Mouse (Mus musculus) MEL (cell line): ENCODE data around the gene Ikzf3. TPM values are rescaled to one million over a fixed set of nuclear protein-coding genes. Genes with fewer than 3 reads are reported as not detected.
A peak's percentile ranks its signal among the peaks of the same experiment; 100 is the strongest.

Experiments
- DNase-seq: peaks from one replicate; pipeline ENCODE4 v3.0.0; 2011; ENCODE audit warnings: low read depth, low spot score
- H3K27ac ChIP-seq: 2 replicates; pipeline ENCODE4 v1.5.1; 2012; ENCODE audit warnings: low read depth, mild to moderate bottlenecking, control low read depth, low read length, moderate library complexity; ENCODE audit not compliant: control insufficient read depth
- H3K27me3 ChIP-seq, 2 experiments: fragments of 150-350 bp in 1 of 2; sonication (generic) in 1 of 2; 2 replicates each; pipeline ENCODE4 v1.6.1; 2012; ENCODE audit warnings: low read length in 2 of 2, mild to moderate bottlenecking in 2 of 2, improper control_type of control experiment in 1 of 2, moderate library complexity in 1 of 2; ENCODE audit not compliant: insufficient read depth in 2 of 2, control insufficient read depth in 1 of 2
- H3K36me3 ChIP-seq, 2 experiments: 2 replicates each; pipeline ENCODE4 v1.6.1; 2012 to 2014; ENCODE audit warnings: low read length in 2 of 2, improper control_type of control experiment in 1 of 2, inconsistent platforms in 1 of 2, mild to moderate bottlenecking in 1 of 2; ENCODE audit not compliant: insufficient read depth in 2 of 2, control insufficient read depth in 1 of 2
- H3K4me1 ChIP-seq, 2 experiments: fragments of 150-350 bp in 1 of 2; sonication (generic) in 1 of 2; 2 replicates each; pipeline ENCODE4 v1.6.1; 2012; ENCODE audit warnings: low read length in 2 of 2, improper control_type of control experiment in 1 of 2, mild to moderate bottlenecking in 1 of 2; ENCODE audit not compliant: insufficient read depth in 2 of 2, control insufficient read depth in 1 of 2
- H3K4me3 ChIP-seq, 2 experiments: fragments of 150-350 bp in 1 of 2; sonication (generic) in 1 of 2; 2 replicates each; pipeline ENCODE4 v1.5.1; 2012; ENCODE audit warnings: low read depth in 2 of 2, low read length in 2 of 2, mild to moderate bottlenecking in 2 of 2, moderate library complexity in 2 of 2, control low read depth in 1 of 2, improper control_type of control experiment in 1 of 2; ENCODE audit not compliant: control insufficient read depth in 1 of 2, insufficient read depth in 1 of 2
- H3K79me2 ChIP-seq: 2 replicates; pipeline ENCODE4 v1.6.1; 2012; ENCODE audit warnings: mild to moderate bottlenecking, low read length, moderate library complexity; ENCODE audit not compliant: control insufficient read depth, poor library complexity, insufficient read depth
- H3K9ac ChIP-seq: 2 replicates; pipeline ENCODE4 v1.6.1; 2012; ENCODE audit warnings: low read depth, mild to moderate bottlenecking, control low read depth, low read length, moderate library complexity; ENCODE audit not compliant: control insufficient read depth, poor library complexity, severe bottlenecking
- H3K9me3 ChIP-seq: fragments of 150-350 bp; sonication (generic); replicated peaks from 2 replicates; pipeline ENCODE4 v1.6.1; 2012; ENCODE audit warnings: mild to moderate bottlenecking, low read length, improper control_type of control experiment, moderate library complexity; ENCODE audit not compliant: insufficient read depth
- BHLHE40 ChIP-seq: IDR thresholded peaks from 2 replicates; pipeline ENCODE4 v1.6.1; 2012; ENCODE audit warnings: low read depth, mild to moderate bottlenecking, inconsistent platforms, low read length, improper control_type of control experiment, borderline replicate concordance
- CHD1 ChIP-seq: IDR thresholded peaks from 2 replicates; pipeline ENCODE4 v1.6.1; 2012; ENCODE audit warnings: low read depth, mild to moderate bottlenecking, inconsistent platforms, low read length, improper control_type of control experiment
- CTCF ChIP-seq, 3 experiments: IDR thresholded peaks in 2 of 3; conservative IDR thresholded peaks in 1 of 3; 2 replicates each; pipeline ENCODE4 v1.5.1; 2011 to 2012; ENCODE audit warnings: low read length in 3 of 3, low read depth in 2 of 3, mild to moderate bottlenecking in 2 of 3, improper control_type of control experiment in 1 of 3, inconsistent platforms in 1 of 3, mixed read lengths in 1 of 3, moderate library complexity in 1 of 3; ENCODE audit not compliant: control insufficient read depth in 1 of 3, insufficient read depth in 1 of 3, poor library complexity in 1 of 3, severe bottlenecking in 1 of 3
- E2F4 ChIP-seq: IDR thresholded peaks from 2 replicates; pipeline ENCODE4 v1.6.1; 2011; ENCODE audit warnings: low read depth, low read length, improper control_type of control experiment, borderline replicate concordance
- ELF1 ChIP-seq: IDR thresholded peaks from 2 replicates; pipeline ENCODE4 v1.6.1; 2014; ENCODE audit warnings: low read depth, mild to moderate bottlenecking, inconsistent platforms, low read length, improper control_type of control experiment, moderate library complexity
- ETS1 ChIP-seq: IDR thresholded peaks from 2 replicates; pipeline ENCODE4 v1.6.1; 2012; ENCODE audit warnings: low read depth, mild to moderate bottlenecking, inconsistent platforms, low read length, improper control_type of control experiment, moderate library complexity
- GABPA ChIP-seq: IDR thresholded peaks from 2 replicates; pipeline ENCODE4 v1.6.1; 2012; ENCODE audit warnings: low read depth, mild to moderate bottlenecking, inconsistent platforms, low read length, improper control_type of control experiment, moderate library complexity
- GATA1 ChIP-seq: IDR thresholded peaks from 2 replicates; pipeline ENCODE4 v1.6.1; 2011; ENCODE audit warnings: low read depth, low read length, improper control_type of control experiment
- JUND ChIP-seq: IDR thresholded peaks from 2 replicates; pipeline ENCODE4 v1.6.1; 2011; ENCODE audit warnings: low read depth, mild to moderate bottlenecking, improper control_type of control experiment, low read length
- KAT2A ChIP-seq: conservative IDR thresholded peaks from 2 replicates; pipeline ENCODE4 v1.6.1; 2012; ENCODE audit warnings: low read depth, low read length, improper control_type of control experiment, inconsistent platforms
- MAFK ChIP-seq: IDR thresholded peaks from 2 replicates; pipeline ENCODE4 v1.6.1; 2011; ENCODE audit warnings: low read depth, mild to moderate bottlenecking, low read length, improper control_type of control experiment, borderline replicate concordance
- MAZ ChIP-seq: IDR thresholded peaks from 2 replicates; pipeline ENCODE4 v1.6.1; 2012; ENCODE audit warnings: low read depth, mild to moderate bottlenecking, inconsistent platforms, low read length, improper control_type of control experiment
- MEF2A ChIP-seq: IDR thresholded peaks from 2 replicates; pipeline ENCODE4 v1.6.1; 2014; ENCODE audit warnings: low read depth, mild to moderate bottlenecking, inconsistent platforms, low read length, improper control_type of control experiment; ENCODE audit not compliant: poor library complexity, insufficient replicate concordance, severe bottlenecking; ENCODE audit errors: extremely low read depth
- MXI1 ChIP-seq: IDR thresholded peaks from 2 replicates; pipeline ENCODE4 v1.6.1; 2011; ENCODE audit warnings: mild to moderate bottlenecking, low read depth, low read length, improper control_type of control experiment
- MYB ChIP-seq: IDR thresholded peaks from 2 replicates; pipeline ENCODE4 v1.6.1; 2011; ENCODE audit warnings: mild to moderate bottlenecking, low read depth, low read length, improper control_type of control experiment
- MYC ChIP-seq: IDR thresholded peaks from 2 replicates; pipeline ENCODE4 v1.6.1; 2011; ENCODE audit warnings: low read depth, mild to moderate bottlenecking, low read length, improper control_type of control experiment, moderate library complexity
- NELFE ChIP-seq: IDR thresholded peaks from 2 replicates; pipeline ENCODE4 v1.6.1; 2011; ENCODE audit warnings: low read depth, low read length, improper control_type of control experiment
- POLR2A ChIP-seq, 2 experiments: IDR thresholded peaks; 2 replicates each; pipeline ENCODE4 v1.6.1; 2011 to 2012; ENCODE audit warnings: low read length in 2 of 2, mild to moderate bottlenecking in 2 of 2, control low read depth in 1 of 2, improper control_type of control experiment in 1 of 2, low read depth in 1 of 2, moderate library complexity in 1 of 2; ENCODE audit not compliant: control insufficient read depth in 1 of 2, insufficient read depth in 1 of 2, poor library complexity in 1 of 2
- POLR2AphosphoS2 ChIP-seq: IDR thresholded peaks from 2 replicates; pipeline ENCODE4 v1.6.1; 2011; ENCODE audit warnings: low read length, improper control_type of control experiment
- POLR2AphosphoS5 ChIP-seq: IDR thresholded peaks from 2 replicates; pipeline ENCODE4 v1.6.1; 2012; ENCODE audit warnings: low read depth, borderline replicate concordance, mild to moderate bottlenecking, inconsistent platforms, low read length, moderate library complexity, mixed read lengths
- RAD21 ChIP-seq: IDR thresholded peaks from 2 replicates; pipeline ENCODE4 v1.6.1; 2011; ENCODE audit warnings: mild to moderate bottlenecking, low read depth, low read length, improper control_type of control experiment
- RCOR1 ChIP-seq: IDR thresholded peaks from 2 replicates; pipeline ENCODE4 v1.6.1; 2012; ENCODE audit warnings: low read depth, mild to moderate bottlenecking, inconsistent platforms, low read length, improper control_type of control experiment
- SIN3A ChIP-seq: IDR thresholded peaks from 2 replicates; pipeline ENCODE4 v1.6.1; 2012; ENCODE audit warnings: low read length, improper control_type of control experiment, inconsistent platforms
- SMC3 ChIP-seq: IDR thresholded peaks from 2 replicates; pipeline ENCODE4 v1.6.1; 2011; ENCODE audit warnings: low read depth, low read length, improper control_type of control experiment
- TAL1 ChIP-seq: IDR thresholded peaks from 2 replicates; pipeline ENCODE4 v1.6.1; 2012; ENCODE audit warnings: mild to moderate bottlenecking, inconsistent platforms, low read length, moderate library complexity, mixed read lengths
- TBP ChIP-seq: IDR thresholded peaks from 2 replicates; pipeline ENCODE4 v1.8.0; 2011; ENCODE audit warnings: low read depth, low read length, improper control_type of control experiment
- TCF12 ChIP-seq: IDR thresholded peaks from 2 replicates; pipeline ENCODE4 v1.6.1; 2014; ENCODE audit warnings: low read depth, mild to moderate bottlenecking, inconsistent platforms, low read length, improper control_type of control experiment, moderate library complexity
- UBTF ChIP-seq: IDR thresholded peaks from 2 replicates; pipeline ENCODE4 v1.6.1; 2012; ENCODE audit warnings: low read depth, mild to moderate bottlenecking, inconsistent platforms, low read length, improper control_type of control experiment, moderate library complexity, borderline replicate concordance; ENCODE audit not compliant: insufficient read depth
- USF1 ChIP-seq: IDR thresholded peaks from 2 replicates; pipeline ENCODE4 v1.6.1; 2014; ENCODE audit warnings: low read depth, mild to moderate bottlenecking, inconsistent platforms, low read length, improper control_type of control experiment, moderate library complexity
- USF2 ChIP-seq, 2 experiments: IDR thresholded peaks; 2 replicates each; pipeline ENCODE4 v1.6.1; 2011 to 2012; ENCODE audit warnings: improper control_type of control experiment in 2 of 2, low read length in 2 of 2, borderline replicate concordance in 1 of 2, inconsistent platforms in 1 of 2, low read depth in 1 of 2, mild to moderate bottlenecking in 1 of 2; ENCODE audit not compliant: insufficient read depth in 1 of 2
- ZC3H11A ChIP-seq: IDR thresholded peaks from 2 replicates; pipeline ENCODE4 v1.6.1; 2012; ENCODE audit warnings: low read depth, mild to moderate bottlenecking, inconsistent platforms, low read length, improper control_type of control experiment
- ZKSCAN1 ChIP-seq: IDR thresholded peaks from 2 replicates; pipeline ENCODE4 v1.6.1; 2012; ENCODE audit warnings: low read depth, mild to moderate bottlenecking, inconsistent platforms, low read length, improper control_type of control experiment, moderate library complexity
- ZMIZ1 ChIP-seq: IDR thresholded peaks from 2 replicates; pipeline ENCODE4 v1.6.1; 2012; ENCODE audit warnings: low read depth, mild to moderate bottlenecking, inconsistent platforms, low read length, improper control_type of control experiment, moderate library complexity
- ZNF384 ChIP-seq: IDR thresholded peaks from 2 replicates; pipeline ENCODE4 v1.6.1; 2012; ENCODE audit warnings: low read depth, mild to moderate bottlenecking, inconsistent platforms, low read length, improper control_type of control experiment
- polyA plus RNA-seq, 2 experiments: library from polyadenylated mRNA; stranded (reverse) in 1 of 2; unstranded in 1 of 2; fragments of >175 nt in 1 of 2; fragments of >200 nt in 1 of 2; gene quantifications; 2 replicates each; pipeline versions ENCODE4 v1.2.1 to v1.2.4; 2012; ENCODE audit warnings: low replicate concordance in 2 of 2, low read depth in 1 of 2; ENCODE audit not compliant: insufficient read length in 2 of 2, insufficient read depth in 1 of 2, missing spikeins in 1 of 2
- total RNA-seq: library from RNA; depleted of rRNA; stranded (reverse); fragments of 300-350 nt; gene quantifications from 2 replicates; pipeline ENCODE4 v1.2.3, GENCODE M21; 2012

Gene Ikzf3
- total and polyA plus RNA-seq, 3 experiments = 0.12 TPM; not detected in 2

DNA sequence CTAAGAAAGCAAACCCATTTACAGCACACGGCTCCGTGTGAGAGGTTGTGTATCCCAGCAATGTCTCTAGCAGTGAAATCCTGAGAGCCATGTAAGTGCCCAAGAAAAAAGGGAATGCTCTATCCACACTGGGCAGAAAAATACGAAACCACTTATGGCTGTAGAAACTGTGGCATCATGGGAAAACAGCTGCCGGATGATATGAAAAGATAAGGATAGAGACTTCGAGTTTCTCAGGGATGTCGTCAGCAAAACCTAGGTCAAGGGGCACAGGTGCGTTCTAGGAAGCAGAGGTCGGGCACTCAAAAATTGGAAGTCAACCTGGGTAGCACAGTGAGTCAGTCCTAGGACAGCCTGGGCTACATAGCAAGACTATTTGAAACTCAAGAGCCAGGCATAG lies 43.5 kb upstream of the Ikzf3 start (continued):
- no peak for TF ChIP-seq UBTF

DNA sequence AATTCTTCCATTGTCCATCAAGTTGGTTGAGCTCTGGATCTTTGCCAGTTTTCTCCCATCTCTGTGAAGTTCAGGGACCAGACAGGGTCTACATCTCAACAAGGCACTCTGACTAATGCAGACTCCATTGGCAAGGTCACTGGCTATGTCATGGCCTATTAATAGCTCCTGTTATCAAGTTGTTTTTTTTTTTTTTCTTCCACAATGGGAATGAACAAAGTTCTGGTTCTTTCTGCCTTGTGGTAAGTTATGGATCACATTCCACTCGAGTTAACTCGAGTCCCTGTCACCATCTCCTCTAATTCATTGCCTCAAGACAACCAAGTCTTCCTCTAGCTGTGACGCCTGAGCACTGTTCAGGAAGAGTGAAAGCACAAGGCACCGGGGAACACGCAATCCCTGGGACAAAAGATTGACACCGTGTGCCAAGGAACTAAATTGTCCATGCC lies 43.0 kb upstream of the Ikzf3 start:
- Histone ChIP-seq H3K27ac (peak overlapping the region; percentile 98), H3K9ac (peak overlapping the region; percentile 70), H3K36me3 (peaks cover 0 to 36% of the 10 kb centered on the region in 2 experiments; a peak in 2 of 4 replicates), H3K4me1 (peaks cover 28 to 42% of the 10 kb centered on the region in 2 experiments), H3K4me3 (peak overlapping the region; percentile 63 to 77), H3K9me3 (no peaks in the 10 kb centered on the region), H3K79me2 (peaks cover 30% of the 10 kb centered on the region), H3K27me3 (peaks cover 5 to 8% of the 10 kb centered on the region in 2 experiments)
- DNase-seq = peak; percentile 73
- TF ChIP-seq CHD1 (peak; percentile 56; the same call in 1 of the 2 replicates), MAFK (no peak), USF1 (no peak), CTCF (IDR thresholded peaks at IDR 0.05 in 2 of 3, conservative IDR thresholded peaks at IDR 0.05 in 1 of 3; ENCODE audit: control insufficient read depth in 1 of 3, insufficient read depth in 1 of 3, low read depth in 2 of 3, low read length in 3 of 3, poor library complexity in 1 of 3, severe bottlenecking in 1 of 3) (no peak), MEF2A (peak; percentile 96), SIN3A (no peak), ZC3H11A (no peak), ZMIZ1 (no peak), JUND (0 out of 2 replicates have a peak, but pooled peaks have one; percentile 3), TCF12 (no peak; the same call in 1 of the 2 replicates), ZNF384 (peak; percentile 89), UBTF (no peak), TBP (no peak), MAZ (no peak; the same call in 1 of the 2 replicates), MXI1 (no peak), RAD21 (no peak), GABPA (no peak), NELFE (no peak), TAL1 (no peak), POLR2AphosphoS5 (0 out of 2 replicates have a peak, but pooled peaks have one; percentile 33), KAT2A (no peak), SMC3 (no peak), ELF1 (no peak), ETS1 (no peak; the same call in 1 of the 2 replicates), MYC (peak; percentile 18; the same call in 1 of the 2 replicates), USF2 (IDR thresholded peaks at IDR 0.05; ENCODE audit: borderline replicate concordance in 1 of 2, insufficient read depth in 1 of 2, low read depth in 1 of 2, low read length in 2 of 2) (no peak), POLR2A (IDR thresholded peaks at IDR 0.05; ENCODE audit: control insufficient read depth in 1 of 2, insufficient read depth in 1 of 2, low read depth in 1 of 2, low read length in 2 of 2, poor library complexity in 1 of 2) (no peak), ZKSCAN1 (0 out of 2 replicates have a peak, but pooled peaks have one; percentile 42), MYB (no peak), E2F4 (no peak), POLR2AphosphoS2 (no peak), BHLHE40 (no peak), GATA1 (no peak), RCOR1 (peak; percentile 31; the same call in 1 of the 2 replicates)
